Mouse (Mus musculus) adrenal gland, adult 18-20 months (tissue): Measurements from ENCODE around the gene Dhrs1. TPM values are rescaled to one million over a fixed set of nuclear protein-coding genes. Genes with fewer than 3 reads are reported as not detected.

Source experiments
- DNase-seq, 2 experiments: peaks; one replicate each; pipeline ENCODE4 v3.0.0; 2021 to 2022; ENCODE audit warnings: low spot score in 2 of 2
- total RNA-seq, 2 experiments: library from RNA; stranded (reverse); gene quantifications; 1 replicate in 1 of 2; 2 replicates in 1 of 2; pipeline ENCODE4 v1.2.3; 2021

Gene Dhrs1
- total RNA-seq, 2 experiments from 2014 or later = 60.4 to 72.0 TPM

- DNase-seq = no peak
Measured at GRCm38 (mm10) chr14:55723433-55723832, 22.1 kb downstream of the Dhrs1 start.

DNA sequence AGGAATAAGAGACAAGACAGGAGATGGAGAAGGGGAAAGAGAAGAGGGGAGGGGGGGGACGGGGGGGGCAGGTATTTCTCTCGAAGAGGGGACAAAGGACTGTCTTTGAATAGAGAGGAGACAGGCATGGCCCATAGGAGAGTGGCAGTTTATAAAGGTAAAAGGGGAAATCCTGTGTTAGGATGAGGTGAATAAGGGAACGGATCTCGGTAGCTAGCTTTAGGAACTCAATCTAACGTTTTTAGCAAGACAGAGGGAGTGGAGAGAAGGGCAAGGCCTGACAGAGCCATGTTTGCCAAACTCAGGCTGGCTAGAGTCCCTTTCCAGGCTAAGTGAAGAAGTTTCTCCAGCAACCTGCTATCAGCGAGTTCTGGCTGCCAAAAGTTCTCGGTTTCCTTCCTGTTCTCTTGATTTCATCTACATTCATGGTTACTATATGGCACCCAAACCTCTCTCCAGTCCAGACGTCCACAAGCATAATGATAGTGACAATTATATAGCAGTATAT, 23.0 kb downstream of the Dhrs1 start:
- DNase-seq = no peak

GRCm38 (mm10) chr14:55721700-55722437, 23.6 kb downstream of the Dhrs1 start, which contains the start of gene Rabggta:
Gene Rabggta, minus strand, starts transcription at chr14:55722263.
- peak; percentile 87 to 92 for DNase-seq

DNA sequence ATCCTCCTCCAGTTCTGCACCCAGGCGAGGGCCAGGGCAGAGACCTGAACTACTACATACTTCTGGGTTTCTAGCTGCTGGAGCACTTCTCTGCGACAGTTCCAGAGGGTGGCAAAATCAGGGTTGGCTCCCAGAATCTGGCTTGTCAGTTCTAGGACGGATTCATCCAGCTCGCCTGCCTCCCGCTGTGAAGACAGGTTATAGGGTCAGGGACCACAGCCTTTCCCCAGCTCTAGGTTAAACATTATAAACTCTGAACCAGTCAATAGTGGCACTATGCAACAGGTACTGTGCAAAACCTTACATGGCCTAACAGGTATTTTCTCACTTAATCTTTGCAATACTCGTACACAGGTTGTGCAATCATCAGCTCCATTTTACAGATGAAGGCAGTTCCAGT, 24.4 kb downstream of the Dhrs1 start:
- no peak for DNase-seq

GRCm38 (mm10) chr14:55720666-55721065, 24.8 kb downstream of the Dhrs1 start:
- DNase-seq = no peak

DNA sequence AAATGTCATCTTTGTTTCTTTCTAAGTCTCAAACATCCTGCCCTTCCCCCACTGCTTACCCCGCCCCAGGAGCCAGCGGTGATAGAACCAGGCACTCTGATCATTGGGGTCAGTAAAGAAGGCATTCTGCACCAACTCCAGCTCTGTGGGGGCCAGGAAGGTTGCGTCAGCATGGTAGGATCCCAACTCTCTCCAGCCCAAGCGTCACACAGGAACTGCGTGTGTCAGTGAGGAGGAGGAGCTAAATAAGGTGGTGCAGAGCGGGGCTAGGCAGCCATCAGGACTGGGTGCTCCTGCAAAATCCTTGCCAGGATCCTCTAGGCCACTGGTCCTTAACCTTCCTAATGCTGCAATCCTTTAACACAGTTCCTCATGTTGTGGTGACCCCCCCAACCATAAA, 25.8 kb downstream of the Dhrs1 start:
- DNase-seq = no peak

- DNase-seq = no peak
Measured at GRCm38 (mm10) chr14:55716884-55717283, 28.6 kb downstream of the Dhrs1 start.

- DNase-seq = no peak
Measured at GRCm38 (mm10) chr14:55716271-55716670, 29.2 kb downstream of the Dhrs1 start.

- DNase-seq = no peak
Measured at GRCm38 (mm10) chr14:55714893-55715292, 30.6 kb downstream of the Dhrs1 start.

- DNase-seq = no peak
Measured at GRCm38 (mm10) chr14:55713729-55714122, 31.8 kb downstream of the Dhrs1 start, which contains the start of gene Tgm1. Gene Tgm1, minus strand, starts transcription at chr14:55713926.

DNA sequence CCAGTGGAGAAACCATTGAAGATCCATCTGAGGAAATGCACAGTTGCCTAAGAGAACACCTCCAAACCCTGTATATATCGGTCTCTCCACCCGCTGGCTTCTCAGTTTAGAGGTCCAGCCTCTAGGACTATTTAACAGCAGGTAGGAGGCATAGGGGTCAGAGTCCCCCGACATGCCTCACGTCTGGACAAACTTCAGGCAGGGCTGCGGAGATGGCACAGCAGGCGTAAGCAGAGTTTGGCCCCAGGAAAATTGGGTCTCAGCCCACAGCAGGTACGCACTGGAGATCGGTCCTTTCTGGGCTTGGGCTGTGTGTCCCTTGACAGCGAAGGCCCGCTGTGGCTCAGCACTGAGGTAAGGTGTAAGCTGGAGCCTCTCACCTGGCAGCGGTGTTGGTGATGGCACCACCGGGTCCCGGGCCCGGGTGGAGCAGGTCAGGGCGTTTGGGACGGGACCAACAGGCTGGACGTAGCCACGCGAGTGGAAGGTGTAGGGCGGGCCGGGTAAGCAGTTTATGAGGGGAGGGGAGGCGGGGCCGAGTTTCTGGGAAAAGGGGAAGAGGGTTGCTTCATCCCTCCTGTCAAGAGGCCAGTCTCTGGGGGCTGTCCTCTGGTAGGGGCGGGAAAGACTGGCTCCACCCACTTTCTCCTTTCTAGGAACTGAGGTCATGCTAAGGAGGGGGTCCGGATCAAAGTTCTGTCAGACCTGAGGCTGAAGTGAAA, 32.3 kb downstream of the Dhrs1 start:
- DNase-seq = no peak

- DNase-seq = no peak
Measured at GRCm38 (mm10) chr14:55711786-55712185, 33.7 kb downstream of the Dhrs1 start.

DNA sequence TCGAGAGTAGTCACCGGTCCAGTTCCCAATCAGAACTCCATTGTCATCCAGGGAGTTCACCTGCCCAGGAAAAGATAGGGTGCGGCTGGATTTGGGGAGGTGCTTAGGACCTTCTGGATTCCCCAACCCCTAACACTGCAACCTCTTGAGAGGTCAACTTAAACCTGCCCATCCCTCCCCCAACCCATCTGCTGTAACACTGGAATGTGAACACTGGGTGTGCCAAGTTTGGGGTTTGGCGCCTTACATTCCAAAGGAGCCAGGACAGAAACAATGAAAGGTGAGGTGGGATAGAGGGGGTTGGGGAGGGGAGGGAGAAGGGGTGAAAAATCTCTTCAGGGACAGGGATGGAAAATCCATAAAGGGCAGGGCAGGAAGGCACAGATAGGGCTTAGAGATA, 36.0 kb downstream of the Dhrs1 start:
- DNase-seq = no peak

DNA sequence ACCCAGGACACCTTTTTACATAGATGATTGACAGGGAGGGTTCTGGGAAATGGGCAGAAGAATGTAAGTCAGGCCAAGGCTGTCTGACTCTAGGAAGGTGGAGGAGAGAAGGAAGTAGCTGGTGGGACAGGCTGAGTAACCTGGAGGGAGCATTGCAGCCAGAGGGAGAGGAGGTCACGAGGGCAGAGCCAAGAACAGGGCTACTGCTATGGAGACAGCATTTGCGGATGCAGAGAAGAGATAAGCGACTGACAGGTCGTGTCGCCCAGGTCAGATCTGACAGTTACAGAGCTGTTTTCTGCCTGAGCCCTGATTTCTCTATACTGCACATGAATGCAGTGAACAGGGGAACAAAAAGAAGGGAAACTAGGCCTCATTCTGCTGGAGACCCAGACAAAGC, 38.1 kb downstream of the Dhrs1 start:
- no peak for DNase-seq

GRCm38 (mm10) chr14:55706051-55706600, 39.4 kb downstream of the Dhrs1 start:
- DNase-seq = no peak

DNA sequence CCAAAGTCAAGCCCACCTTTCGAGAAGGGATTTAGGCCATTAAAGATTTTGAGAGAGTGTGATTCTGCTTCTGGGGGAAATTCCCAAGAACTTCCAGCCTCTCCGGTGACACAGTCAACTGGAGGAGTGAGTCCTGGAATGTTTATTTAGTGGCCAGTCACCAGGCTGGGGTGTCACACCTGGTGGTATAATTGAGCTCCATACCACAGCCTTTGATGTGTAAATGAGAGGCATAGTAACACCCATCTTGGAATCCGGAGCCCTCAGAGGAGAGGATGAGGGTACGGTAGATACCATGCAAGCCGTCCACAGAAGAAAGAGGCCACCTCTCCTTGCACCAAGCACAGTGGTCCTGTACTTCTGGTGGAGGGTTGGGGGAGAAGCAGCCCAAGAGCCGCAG, 42.7 kb downstream of the Dhrs1 start:
- no peak for DNase-seq

- DNase-seq = no peak
Measured at GRCm38 (mm10) chr14:55701131-55701530, 44.4 kb downstream of the Dhrs1 start.

DNA sequence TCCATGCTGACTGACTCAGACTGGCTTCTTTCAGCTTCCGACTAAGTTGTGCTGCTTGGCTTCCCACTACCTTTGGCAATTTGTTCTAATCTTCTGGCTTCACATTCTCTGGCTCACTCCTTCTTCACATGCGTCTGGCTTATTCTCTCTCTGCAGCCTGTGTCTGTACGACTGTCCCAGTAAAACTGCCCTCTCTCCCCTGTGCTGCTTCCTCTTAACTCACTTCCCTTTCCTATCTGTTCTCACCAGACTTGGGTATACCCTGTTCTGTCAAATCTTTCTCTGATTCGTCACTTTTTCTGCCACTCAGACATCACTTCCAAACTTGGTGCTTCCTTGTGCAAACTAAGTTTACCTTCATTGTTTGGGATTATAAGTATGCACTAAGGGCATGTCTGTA, 48.3 kb downstream of the Dhrs1 start:
- no peak for DNase-seq

- DNase-seq = no peak
Measured at GRCm38 (mm10) chr14:55689433-55689832, 56.1 kb downstream of the Dhrs1 start.
